Mouse (Mus musculus) thymus, postnatal 36 days (tissue): ENCODE measurements around the gene Tmem212.
"Not testable (repeated sequence)": the region's sequence is repeated elsewhere in the genome, so short reads cannot be mapped to it uniquely, and the experiment has no call there.

Experiments
- DNase-seq, 2 experiments: peaks; one replicate each; pipeline ENCODE4 v3.0.0; 2022; ENCODE audit warnings: mixed read lengths in 2 of 2

Tmem212 gene

DNA sequence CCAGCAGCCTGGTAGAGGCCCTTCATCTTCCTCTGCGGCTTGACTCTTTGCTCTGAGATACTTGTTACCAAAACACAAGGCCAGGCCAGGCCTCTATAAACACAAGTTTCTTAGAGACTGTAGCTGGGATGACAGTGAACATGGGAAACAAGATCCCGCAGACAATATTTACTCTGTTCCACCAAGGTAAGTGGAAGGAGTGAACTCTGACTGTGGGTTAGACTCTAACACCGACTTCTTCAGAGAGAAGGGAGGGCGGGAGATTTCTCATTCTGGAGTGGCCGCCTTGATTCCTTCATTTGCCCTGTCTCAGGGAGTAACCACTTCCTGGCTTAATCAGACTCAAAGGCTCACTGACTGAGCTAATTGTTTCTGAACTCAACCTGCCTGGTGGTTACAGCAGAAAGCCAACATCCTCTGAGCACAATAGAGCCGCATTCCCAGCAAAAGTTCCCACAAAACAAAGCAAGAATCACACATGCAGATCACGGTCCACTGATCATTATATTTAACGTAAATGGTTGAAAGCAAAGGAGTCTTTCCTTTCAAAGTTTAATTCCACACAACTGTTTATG is at the start of gene Tmem212:
Tmem212 (minus strand) TSS at position 51 of the 575 bp plus-strand sequence.
- no peak for DNase-seq

- not testable (repeated sequence) for DNase-seq
Measured at GRCm38 (mm10) chr3:27945397-27945796, 49.2 kb upstream of the Tmem212 start.

DNA sequence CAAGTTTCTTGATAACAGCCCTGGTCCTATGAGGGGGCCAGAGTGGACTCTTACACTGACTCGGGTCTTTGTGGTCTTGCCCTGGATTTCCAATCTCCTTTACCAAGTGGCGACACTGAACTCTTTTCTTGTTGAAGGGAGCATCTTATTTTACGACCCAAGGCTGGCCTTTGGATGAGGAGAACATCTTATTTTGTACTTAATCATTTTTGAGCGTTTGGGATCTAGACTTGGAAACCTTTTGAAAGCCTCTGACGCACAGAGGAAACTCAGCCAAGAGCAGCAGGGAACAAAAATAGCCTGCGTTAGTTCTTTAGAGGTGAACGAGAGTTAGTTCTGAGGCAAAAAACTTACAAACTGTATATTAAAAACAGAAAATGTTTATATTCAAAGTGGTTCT is 46.8 kb upstream of the Tmem212 start:
- no peak for DNase-seq

DNA sequence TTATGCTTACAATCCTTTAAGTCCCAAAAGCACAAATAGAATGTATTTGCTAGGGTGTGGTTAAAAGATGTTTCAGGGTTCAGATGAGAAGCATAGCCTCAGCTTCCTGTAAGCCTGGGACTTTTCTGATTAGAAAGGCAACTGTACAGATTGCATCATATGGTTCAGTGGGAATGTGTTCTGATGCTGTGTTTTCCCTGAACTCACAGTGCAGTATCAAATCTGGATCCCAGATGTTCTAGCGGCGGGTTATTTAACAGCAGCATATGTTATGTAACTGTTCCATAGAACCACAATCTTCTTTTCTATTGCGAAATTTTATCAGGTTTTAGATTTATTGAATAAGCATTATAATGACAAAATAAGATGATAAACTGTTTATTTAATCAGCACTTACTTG is 45.5 kb upstream of the Tmem212 start:
- DNase-seq, result no peak

DNA sequence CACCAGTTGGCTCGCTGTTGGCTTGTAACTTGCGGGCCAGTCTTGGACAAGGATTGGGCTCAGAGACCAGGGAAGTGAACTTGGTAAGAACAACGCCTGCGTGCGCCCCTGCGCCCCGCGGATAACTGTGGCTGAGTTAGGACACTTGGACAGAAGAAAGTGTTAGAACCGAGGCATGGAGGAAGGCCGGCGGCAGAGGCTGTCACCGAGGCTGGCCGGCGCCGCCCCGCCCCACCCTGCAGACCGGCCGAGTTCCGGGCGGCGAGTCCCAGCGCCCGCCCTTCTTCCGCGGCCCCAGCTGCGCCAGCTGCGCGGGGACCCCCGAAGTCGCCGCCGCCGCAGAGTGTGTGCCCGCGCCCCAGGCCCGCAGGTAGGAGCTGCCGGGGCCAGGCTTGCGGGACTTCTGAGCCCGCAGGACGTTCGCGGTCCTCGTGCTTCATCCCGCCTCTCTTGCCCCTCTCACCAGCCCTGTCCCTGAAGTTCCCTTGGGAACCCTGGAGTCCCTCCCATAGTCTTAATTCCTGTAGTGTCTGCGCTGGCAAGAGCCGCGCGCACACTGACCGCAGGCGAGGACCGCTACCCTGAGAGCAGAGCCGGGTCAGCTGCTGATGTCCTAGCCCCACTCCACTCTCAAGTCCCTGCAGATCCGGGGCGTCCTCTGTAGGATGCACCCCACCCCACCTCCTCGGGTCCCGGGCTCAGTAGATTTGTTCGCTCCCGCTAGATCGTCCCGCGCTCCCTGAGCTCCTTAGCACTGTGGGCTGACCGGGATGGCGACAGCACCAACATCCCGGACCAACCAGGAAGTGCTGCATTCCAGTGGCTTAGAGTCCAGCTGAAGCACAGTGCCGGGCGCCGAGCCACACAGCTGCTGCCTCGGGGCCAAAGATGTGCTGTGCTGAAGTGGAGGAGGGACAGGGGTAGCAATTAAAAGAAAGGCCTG is 42.5 kb upstream of the Tmem212 start, which contains the start of gene Pld1:
Pld1 (plus strand) TSS at position 315 of the 943 bp plus-strand sequence.
- DNase-seq, result peak in 1 of 2 experiments; percentile 6

DNA sequence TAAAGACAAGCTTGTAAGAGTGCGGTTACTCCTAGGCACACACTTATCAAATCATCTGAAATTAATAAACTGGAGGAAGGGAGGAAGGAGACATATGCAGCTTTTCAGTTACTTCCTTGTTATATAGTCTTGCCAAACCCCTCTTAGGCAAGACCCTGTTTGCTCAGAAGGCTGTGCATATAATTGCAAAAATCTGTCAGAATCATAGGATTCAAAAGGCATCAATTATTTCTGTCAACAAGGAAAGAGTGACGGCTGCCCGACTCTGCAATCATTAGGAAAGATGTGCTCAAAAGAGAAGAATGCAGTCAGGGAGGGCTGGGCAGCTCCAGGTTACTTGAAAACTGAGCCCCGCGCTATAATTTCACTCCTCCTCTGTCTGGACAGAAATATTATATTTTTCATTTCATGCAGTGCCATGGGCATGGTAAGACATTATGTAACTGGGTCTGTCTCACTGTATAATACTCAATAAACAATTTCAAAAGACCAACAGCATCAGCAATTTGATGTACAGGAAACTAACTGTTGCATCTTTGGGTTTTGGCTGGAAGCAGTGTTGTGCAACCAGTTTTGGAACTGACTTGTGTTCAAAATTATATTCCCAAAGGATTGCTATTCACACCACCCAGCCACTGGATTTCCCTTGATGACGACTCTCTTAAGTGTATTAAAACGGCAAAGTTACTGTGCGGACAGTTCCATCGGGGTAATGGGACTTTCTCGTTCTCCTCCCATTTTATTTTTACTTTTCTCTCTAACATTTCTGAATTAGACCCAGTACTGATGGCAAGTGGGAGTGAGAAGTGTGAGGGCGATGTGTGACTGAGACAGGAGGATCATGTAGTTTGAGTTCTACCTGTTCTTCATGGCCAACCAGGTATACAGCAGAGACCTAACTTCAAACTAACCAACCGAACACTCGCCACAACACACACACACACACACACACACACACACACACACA is 41.3 kb upstream of the Tmem212 start:
- DNase-seq, result no peak

DNA sequence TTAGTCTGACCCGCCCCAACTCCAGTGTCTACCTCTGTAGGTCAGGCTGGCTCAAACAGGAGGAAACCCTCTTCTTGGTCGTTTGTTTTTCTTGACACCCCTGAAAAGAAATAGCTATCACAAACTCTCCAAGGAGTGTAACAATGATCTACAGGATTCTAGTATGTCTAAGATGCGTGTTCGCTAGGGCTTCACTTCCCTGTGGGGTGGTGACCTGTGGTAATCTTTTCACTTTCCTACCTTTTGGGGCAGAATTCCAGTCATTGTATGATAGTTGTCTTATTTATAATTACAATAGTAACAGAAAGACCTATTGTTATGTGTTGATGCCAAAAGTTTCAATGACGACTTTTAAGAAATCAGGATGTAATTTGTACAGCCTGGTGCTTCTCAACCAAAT is 40.6 kb upstream of the Tmem212 start:
- DNase-seq, result no peak

DNA sequence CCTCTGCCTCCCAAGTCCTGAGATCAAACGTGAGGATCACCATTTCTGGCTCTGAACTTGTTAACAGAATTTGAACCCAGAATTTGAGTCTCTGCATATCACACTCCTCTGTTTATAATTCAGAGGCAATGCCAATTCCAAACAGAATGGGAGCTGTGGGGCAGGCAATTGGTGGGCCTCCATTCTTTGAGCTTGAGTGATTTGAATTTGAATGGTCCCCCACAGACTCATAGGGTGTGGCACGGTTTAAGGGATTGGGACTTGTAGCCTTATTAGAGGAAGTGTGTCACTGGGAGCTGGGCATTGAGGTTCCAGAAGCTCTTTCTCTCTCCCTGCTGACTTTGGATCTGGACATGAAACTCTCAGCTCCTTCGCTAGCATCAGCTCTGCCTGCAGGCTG is 39.5 kb upstream of the Tmem212 start:
- no peak for DNase-seq

- no peak for DNase-seq
Measured at GRCm38 (mm10) chr3:27932391-27932790, 36.2 kb upstream of the Tmem212 start.

GRCm38 (mm10) chr3:27929219-27929618 is 33.1 kb upstream of the Tmem212 start:
- no peak for DNase-seq

- no peak for DNase-seq
Measured at GRCm38 (mm10) chr3:27924037-27924436, 27.9 kb upstream of the Tmem212 start.

DNA sequence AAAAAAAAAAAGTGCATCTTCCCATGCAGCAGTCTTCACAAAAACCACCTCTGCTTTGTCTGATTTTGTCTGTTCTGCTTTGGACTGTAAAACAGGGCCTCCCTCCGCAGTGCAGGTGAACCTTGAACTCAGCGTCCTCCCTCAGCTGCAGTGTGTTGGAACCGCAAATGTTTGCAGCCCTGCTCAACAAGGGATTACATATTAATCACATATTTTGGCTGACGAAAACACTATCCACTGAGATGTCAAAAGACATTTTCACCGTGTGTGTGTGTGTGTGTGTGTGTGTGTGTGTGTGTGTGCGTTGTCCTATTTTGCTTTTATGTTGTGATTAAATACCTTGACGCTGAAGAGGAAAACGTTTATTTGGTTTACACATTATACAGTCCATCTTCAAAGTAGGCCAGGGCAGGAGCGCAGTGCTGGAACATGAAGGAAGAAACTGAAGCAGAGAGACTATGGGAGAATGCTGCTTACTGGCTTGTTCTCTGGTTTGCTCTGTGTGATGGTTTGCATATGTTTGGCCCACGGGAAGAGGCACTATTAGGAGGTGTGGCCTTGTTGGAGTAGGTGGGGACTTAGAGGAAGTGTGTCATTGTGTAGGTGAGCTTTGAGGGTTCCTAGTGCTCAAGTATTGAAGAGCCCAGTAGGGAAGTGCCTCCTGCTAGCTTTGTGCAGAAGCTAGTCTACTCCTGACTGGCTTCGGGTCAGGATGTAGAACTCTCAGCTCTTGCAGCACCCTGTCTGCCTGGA is 25.3 kb upstream of the Tmem212 start:
- DNase-seq, result no peak

DNA sequence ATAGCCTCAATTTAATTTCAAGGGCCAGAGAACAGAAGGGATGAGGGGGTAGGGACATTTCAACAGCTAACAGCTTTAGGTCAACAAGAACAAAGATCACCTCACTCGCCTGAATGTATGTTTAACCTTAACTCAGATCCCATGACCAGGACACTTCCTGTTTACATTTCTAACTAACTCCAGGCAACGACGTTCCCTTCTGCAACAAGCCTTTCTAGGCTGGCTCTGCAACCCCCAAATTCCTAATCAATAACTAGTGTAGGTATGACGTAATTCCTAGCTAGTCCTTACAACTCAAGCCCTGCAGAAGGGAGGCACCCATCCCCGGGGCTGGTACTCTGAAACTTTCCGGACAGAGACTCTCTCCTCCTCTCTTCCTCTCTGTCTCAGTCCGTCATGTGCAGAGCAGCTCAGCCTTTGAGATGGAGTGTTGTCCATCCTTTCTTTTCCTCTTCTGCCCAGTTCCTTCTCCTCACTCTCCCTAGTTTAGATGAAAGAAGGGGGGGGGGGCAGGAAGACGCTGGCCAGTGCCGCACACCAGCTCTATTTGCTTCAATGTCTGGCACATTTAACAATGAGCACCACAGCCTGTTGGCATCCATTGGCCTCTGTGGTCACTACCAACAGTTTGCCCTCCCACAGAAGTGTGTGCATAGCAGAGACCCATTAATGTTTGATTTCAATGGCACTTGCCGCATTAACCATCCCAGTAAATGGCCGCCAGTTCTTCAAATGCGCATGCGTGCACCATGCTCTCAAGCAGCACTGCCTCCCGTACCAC is 22.7 kb upstream of the Tmem212 start:
- DNase-seq, result no peak

- no peak for DNase-seq
Measured at GRCm38 (mm10) chr3:27909016-27909415, 12.8 kb upstream of the Tmem212 start.

DNA sequence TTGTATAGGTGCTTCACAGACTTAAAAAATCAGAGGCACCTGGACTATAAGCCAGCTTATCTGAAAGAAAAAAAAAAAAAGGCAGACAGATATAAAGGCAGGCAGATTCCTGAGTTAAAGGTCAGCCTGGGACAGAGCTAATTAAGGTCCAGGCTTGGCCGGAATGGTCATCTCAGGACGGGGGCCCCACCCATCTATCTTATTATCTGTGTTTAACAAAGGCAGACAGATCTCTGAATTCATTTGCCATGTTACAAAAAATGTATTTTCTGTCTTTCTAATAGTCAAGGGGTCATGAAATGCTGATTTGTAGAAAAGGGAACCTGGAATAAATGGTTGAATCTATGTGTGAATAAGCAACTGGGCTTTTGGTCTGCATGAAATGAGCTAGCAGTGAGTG is 12.1 kb upstream of the Tmem212 start:
- no peak for DNase-seq

- DNase-seq, result no peak
Measured at GRCm38 (mm10) chr3:27907301-27907700, 11.1 kb upstream of the Tmem212 start.

DNA sequence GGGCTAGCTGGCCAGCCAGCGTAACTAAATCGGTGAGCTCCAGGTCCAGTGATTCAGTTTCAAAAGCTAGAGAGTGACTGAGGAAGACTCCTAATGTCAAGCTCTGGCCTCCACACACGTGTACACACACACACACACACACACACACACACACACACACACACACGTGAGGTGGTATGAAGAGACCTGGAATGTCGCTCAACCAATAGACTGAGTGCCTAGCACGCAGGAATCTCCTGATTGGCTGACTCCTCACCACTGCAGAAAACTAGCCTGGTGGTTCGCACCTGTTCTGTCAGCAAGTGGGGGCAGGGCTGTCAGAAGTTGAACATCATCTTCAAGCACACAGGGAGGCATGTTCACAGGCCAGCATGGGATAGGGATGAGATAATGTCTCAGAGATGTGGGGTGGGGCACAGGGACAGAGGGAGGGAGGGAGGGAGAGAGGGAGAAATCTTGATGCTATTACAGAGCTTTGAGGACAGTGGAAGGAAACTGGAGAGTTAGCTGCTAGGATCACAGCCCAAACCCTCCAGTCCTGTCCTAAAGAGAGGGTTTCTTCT is 10.6 kb upstream of the Tmem212 start:
- DNase-seq, result no peak

DNA sequence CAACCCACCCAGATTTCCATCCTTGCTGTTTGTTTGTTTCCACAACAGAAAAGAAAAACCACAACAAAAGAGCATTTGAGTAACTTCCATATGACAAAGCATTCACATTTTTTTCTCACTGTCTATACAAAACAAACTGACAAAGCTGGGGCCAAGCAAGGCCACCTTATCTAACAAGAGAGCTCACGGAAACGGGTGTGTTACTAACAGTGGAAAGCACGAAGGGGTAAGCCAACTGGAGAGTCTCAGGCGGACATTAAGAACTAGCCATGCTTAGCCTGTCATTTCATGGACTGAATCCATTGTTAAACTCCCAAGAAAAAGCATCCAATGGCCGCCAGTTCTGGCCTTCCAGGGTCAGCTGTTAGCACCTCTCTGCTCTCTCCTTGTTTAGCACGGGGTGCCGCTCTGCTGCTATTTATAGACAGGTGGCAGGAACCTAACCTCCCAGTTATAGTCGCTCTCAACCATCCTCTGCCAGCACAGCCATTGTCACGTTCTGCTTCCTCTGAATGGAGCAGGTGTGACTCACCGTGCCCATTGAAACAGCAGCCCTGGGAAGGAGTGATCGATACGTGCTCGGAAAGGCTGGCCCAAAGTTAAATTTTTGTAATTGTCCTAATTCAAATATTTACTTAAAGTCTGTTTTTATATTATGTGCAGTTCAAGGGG is 8.6 kb upstream of the Tmem212 start:
- no peak for DNase-seq

GRCm38 (mm10) chr3:27901846-27902245 is 5.7 kb upstream of the Tmem212 start:
- peak in 1 of 2 experiments; percentile 5 for DNase-seq

DNA sequence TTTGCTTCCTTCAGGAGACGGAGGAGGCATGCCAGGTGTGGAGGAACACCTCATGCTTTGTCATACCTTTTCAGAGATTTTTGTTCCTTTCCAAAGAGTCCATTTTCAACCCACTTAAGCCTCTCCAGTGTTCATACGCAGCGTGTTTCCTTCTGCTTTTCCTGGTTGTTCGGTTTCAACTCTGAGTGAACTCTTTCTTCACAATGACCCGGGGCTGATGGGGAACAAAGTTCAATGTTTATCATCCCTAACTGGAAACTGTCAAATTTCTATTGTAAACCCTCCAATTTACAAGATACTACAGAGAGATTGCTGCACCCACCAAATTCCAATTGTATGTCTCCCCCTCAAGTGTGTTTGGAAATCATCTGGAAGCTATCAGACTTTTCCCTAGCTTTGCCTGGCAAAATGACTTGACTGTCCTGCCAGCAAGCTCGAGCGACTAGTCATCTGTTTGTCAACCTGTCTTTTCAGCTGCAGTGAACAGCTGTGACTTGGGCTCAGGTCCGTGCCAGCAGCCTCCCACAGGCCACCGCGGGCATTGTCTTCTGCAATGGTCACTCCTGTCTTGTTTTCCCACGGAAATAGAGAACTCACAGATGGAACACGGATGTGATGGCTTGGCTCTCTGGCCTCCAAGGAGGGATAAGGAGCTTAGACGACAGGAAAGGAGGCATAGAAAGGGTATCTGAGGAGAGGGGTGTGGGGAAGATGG is 3.0 kb upstream of the Tmem212 start:
- no peak for DNase-seq
